9 mouse cellular contexts compared by ENCODE assay signal in the genomic region with DNA sequence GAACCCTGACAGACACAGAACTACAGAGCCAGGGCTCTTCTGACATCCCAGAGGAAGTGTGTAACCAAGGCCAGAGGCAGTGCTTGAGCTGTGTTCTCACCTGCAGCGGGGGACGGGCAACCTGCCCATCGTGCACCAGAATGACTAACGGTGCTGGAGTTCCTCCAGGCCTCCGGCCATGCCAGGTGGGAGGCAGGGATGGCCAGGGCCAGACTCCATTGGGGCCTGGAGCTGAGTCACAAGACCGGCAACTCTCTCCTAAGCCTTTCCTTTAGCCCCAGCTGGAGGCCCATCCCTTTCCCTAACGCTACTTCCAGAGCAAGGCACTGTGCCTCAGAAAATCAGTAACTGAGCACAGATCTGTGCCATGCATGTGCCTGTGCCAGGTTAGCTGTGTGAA.
DNase-seq lines count a peak whose midpoint lies in the region; ATAC-seq lines count a peak whose summit lies in the region.
"Had no signal": no experiment of that assay in that cellular context is flagged by ENCODE, and none has a peak within 500 bp of the region (broad histone marks: within the 10 kb centered on the region; RNA-seq: fewer than 3 reads in every experiment).

No protein-coding gene starts in this region.

- no peaks in the 10 kb centered on the region for H3K27me3 ChIP-seq in heart, embryonic 11.5 days (ENCODE audit: control insufficient read depth, insufficient read depth, low read length)
- no peaks in the 10 kb centered on the region for H3K27me3 ChIP-seq in forebrain, embryonic 13.5 days

- intact Hi-C loops in left cerebral cortex, postnatal 14 days (cut with DNase I) = no loop called here

- H3K4me3 ChIP-seq in heart, embryonic 11.5 days (ENCODE audit: low read depth, low read length) = no peak overlapping the region
- H3K4me3 ChIP-seq in forebrain, embryonic 13.5 days = no peak overlapping the region

- H3K36me3 ChIP-seq in heart, embryonic 11.5 days (ENCODE audit: control insufficient read depth, insufficient read depth, low read length) = no peaks in the 10 kb centered on the region
- H3K36me3 ChIP-seq in forebrain, embryonic 13.5 days (ENCODE audit: poor library complexity, severe bottlenecking) = no peaks in the 10 kb centered on the region

- no peak for ATAC-seq in heart, embryonic 11.5 days (replicated peaks; ENCODE audit: insufficient number of reproducible peaks, low FRiP score, low TSS enrichment)
- no peak for ATAC-seq in forebrain, embryonic 13.5 days

- no peak overlapping the region for H3K9ac ChIP-seq in heart, embryonic 11.5 days (ENCODE audit: low read depth, low read length)
- H3K9ac ChIP-seq in forebrain, embryonic 13.5 days = no peak overlapping the region

- no peaks in the 10 kb centered on the region for H3K4me1 ChIP-seq in heart, embryonic 11.5 days (ENCODE audit: control insufficient read depth, insufficient read depth, low read length)
- no peaks in the 10 kb centered on the region for H3K4me1 ChIP-seq in forebrain, embryonic 13.5 days

- H3K9me3 ChIP-seq in heart, embryonic 11.5 days (replicated peaks; ENCODE audit: control insufficient read depth, low read length) = no peaks in the 10 kb centered on the region
- H3K9me3 ChIP-seq in forebrain, embryonic 13.5 days (replicated peaks) = no peaks in the 10 kb centered on the region

- peak; percentile 96 for DNase-seq in heart, adult 11 months
- peak; percentile 47 for DNase-seq in adrenal gland, adult 8-10 months
- DNase-seq in gastrocnemius, adult 18-20 months (ENCODE audit: low spot score) = peak; percentile 34
- peak; percentile 48 for DNase-seq in lung, postnatal 10 days
- no peak for DNase-seq in spleen, postnatal 10 days (ENCODE audit: low spot score in 2 of 2)
- no peak for DNase-seq in left cerebral cortex, postnatal 14 days (ENCODE audit: low spot score in 2 of 2)

- H3K27ac ChIP-seq in heart, embryonic 11.5 days (ENCODE audit: low read depth, low read length) = no peak overlapping the region
- H3K27ac ChIP-seq in forebrain, embryonic 13.5 days = no peak overlapping the region
- H3K27ac ChIP-seq: kidney, postnatal 0 days had no signal

- 71% methylated on average over 7 of the region's 7 CpGs for WGBS in heart, embryonic 11.5 days (ENCODE audit: insufficient replicate concordance)
- 71% methylated on average over 7 of the region's 7 CpGs for WGBS in forebrain, embryonic 13.5 days

- no peak overlapping the region for H3K4me2 ChIP-seq in heart, embryonic 11.5 days
- no peak overlapping the region for H3K4me2 ChIP-seq in forebrain, embryonic 13.5 days

Comparison
In these comparisons a context has a peak if more than half of its experiments do, and no peak if none do; other contexts are left out.
1. DNase-seq: peak in heart, adult 11 months (single experiment), adrenal gland, adult 8-10 months (single experiment), gastrocnemius, adult 18-20 months (single experiment) and lung, postnatal 10 days (single experiment); none in spleen, postnatal 10 days (0 of 2) and left cerebral cortex, postnatal 14 days (0 of 2).